Mouse (Mus musculus) hindbrain, embryonic 13.5 days (tissue): ENCODE measurements around the gene Olfr190. TPM values are rescaled to one million over a fixed set of nuclear protein-coding genes. Genes with fewer than 3 reads are reported as not detected.
"Not testable (repeated sequence)": the region's sequence is repeated elsewhere in the genome, so short reads cannot be mapped to it uniquely, and the experiment has no call there.

Experiments used
- ATAC-seq: fragments of 200-750 bp; cut with Nextera tagmentation; 2 replicates; pipeline ENCODE4 v1.8.0; 2017; ENCODE audit warnings: moderate TSS enrichment; ENCODE audit not compliant: low FRiP score
- H3K27ac ChIP-seq: fragments of 300-500 bp; sonication (generic); 2 replicates; pipeline ENCODE4 v1.5.1; 2015; ENCODE audit warnings: inconsistent platforms, mild to moderate bottlenecking, moderate library complexity
- H3K27me3 ChIP-seq: fragments of 300-500 bp; sonication (generic); 2 replicates; pipeline ENCODE4 v1.6.1; 2015; ENCODE audit warnings: mild to moderate bottlenecking, inconsistent platforms
- H3K36me3 ChIP-seq: fragments of 300-500 bp; sonication (generic); 2 replicates; pipeline ENCODE4 v1.6.1; 2015; ENCODE audit warnings: mild to moderate bottlenecking, inconsistent platforms
- H3K4me1 ChIP-seq: fragments of 300-500 bp; sonication (generic); replicated peaks from 2 replicates; pipeline ENCODE4 v1.6.1; 2015; ENCODE audit warnings: inconsistent platforms
- H3K4me2 ChIP-seq: fragments of 300-500 bp; sonication (generic); 2 replicates; pipeline ENCODE4 v1.6.1; 2015; ENCODE audit warnings: inconsistent platforms, mild to moderate bottlenecking, moderate library complexity
- H3K4me3 ChIP-seq: fragments of 300-500 bp; sonication (generic); 2 replicates; pipeline ENCODE4 v1.5.1; 2015; ENCODE audit warnings: mild to moderate bottlenecking, inconsistent platforms
- H3K9ac ChIP-seq: fragments of 300-500 bp; sonication (generic); 2 replicates; pipeline ENCODE4 v1.6.1; 2015; ENCODE audit warnings: mild to moderate bottlenecking, inconsistent platforms
- H3K9me3 ChIP-seq: fragments of 300-500 bp; sonication (generic); 2 replicates; pipeline ENCODE4 v1.6.1; 2016; ENCODE audit warnings: inconsistent platforms
- WGBS: fragments of 180-500 bp; shearing (Covaris S2); methylation state at CpG from one replicate; pipeline ENCODE4 v1.1.7; 2015; 5-methylcytosine and 5-hydroxymethylcytosine counted together
- polyA plus RNA-seq: library from polyadenylated mRNA; unstranded; fragments of >200 nt; fragmentation: Nextera tagmentation; extraction: Ambion mirVana; gene quantifications from 2 replicates; pipeline ENCODE4 v1.2.1, GENCODE M21; 2015

Gene Olfr190
- polyA plus RNA-seq: not detected in 2 replicates

DNA sequence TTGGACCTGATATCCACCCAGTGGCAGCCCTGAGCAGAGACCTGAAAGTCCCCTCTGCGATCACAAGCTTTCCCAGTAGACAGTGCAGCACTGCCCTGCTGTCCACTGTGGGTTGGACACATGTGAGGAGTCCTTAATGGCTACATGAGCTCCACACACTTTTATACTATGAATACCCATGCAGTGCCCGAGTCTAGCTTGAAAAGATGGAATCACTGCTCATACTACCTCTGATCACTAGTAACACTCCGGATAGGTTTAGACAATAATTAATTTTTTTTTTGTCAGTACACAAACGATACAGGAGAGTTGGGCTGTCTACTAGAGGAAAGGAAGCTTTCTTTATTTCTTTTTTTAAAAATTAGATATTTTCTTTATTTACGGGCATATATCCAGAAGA is at the start of gene Olfr190:
Olfr190 (minus strand) TSS at position 101 of the 400 bp plus-strand sequence.
- H3K9me3 ChIP-seq: no peaks in the 10 kb centered on the region
- no peak within 1 kb of the TSS for H3K4me2 ChIP-seq
- ATAC-seq: no peak
- H3K4me3 ChIP-seq: no peak within 1 kb of the TSS
- 93% methylated on average over 5 of the region's 5 CpGs for WGBS
- no peaks in the 10 kb centered on the region for H3K4me1 ChIP-seq
- no peaks in the 10 kb centered on the region for H3K27me3 ChIP-seq
- H3K27ac ChIP-seq: no peak within 1 kb of the TSS
- H3K36me3 ChIP-seq: no peaks in the 10 kb centered on the region
- no peak within 1 kb of the TSS for H3K9ac ChIP-seq

DNA sequence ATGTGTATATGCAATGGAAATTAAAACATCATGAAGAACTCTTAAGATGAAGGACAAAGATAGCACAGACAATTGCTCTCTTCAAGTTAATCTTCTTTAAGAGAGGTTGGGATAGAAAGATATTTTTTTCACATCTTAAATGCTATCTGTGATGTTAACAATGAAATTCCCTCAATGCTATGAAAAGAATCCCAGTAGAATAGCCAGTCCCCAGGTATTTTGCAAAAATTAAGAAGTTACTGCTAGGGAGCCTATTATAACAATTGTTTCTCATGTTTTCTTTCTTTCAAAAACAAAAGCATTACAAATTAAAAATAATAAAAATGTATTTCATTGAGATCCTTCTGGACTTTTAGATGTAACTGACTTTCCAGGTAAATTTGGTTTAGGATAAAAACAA is 43.2 kb upstream of the Olfr190 start, which contains the start of gene Olfr194:
Olfr194 (minus strand) TSS at position 101 of the 400 bp plus-strand sequence.
- Histone ChIP-seq H3K36me3 (no peaks in the 10 kb centered on the region), H3K4me3 (no peak within 1 kb of the TSS)
- no peak for ATAC-seq

GRCm38 (mm10) chr16:59111781-59112180 is 34.0 kb upstream of the Olfr190 start, which contains the start of gene Olfr193:
Gene Olfr193, minus strand, starts transcription at chr16:59111881.
- Histone ChIP-seq H3K27ac (no peak within 1 kb of the TSS), H3K9me3 (no peaks in the 10 kb centered on the region), H3K27me3 (no peaks in the 10 kb centered on the region), H3K4me3 (no peak within 1 kb of the TSS), H3K36me3 (no peaks in the 10 kb centered on the region), H3K9ac (no peak within 1 kb of the TSS), H3K4me2 (no peak within 1 kb of the TSS), H3K4me1 (no peaks in the 10 kb centered on the region)
- no peak for ATAC-seq
- 78% methylated on average over 1 of the region's 1 CpGs for WGBS

More for the DNA sequence above, 43.2 kb upstream of the Olfr190 start, which contains the start of gene Olfr194:
- H3K4me2 ChIP-seq: no peak within 1 kb of the TSS
- H3K9me3 ChIP-seq: no peaks in the 10 kb centered on the region
- no peaks in the 10 kb centered on the region for H3K27me3 ChIP-seq
- H3K9ac ChIP-seq: no peak within 1 kb of the TSS
- H3K4me1 ChIP-seq: no peaks in the 10 kb centered on the region
- no peak within 1 kb of the TSS for H3K27ac ChIP-seq

- WGBS: 70% methylated on average over 5 of the region's 5 CpGs
These were observed 30.7 kb upstream of the Olfr190 start for GRCm38 (mm10) chr16:59108522-59108921.

GRCm38 (mm10) chr16:59105312-59105711 is 27.5 kb upstream of the Olfr190 start:
- Histone ChIP-seq H3K4me2 (no peak overlapping the region), H3K27me3 (no peaks in the 10 kb centered on the region), H3K36me3 (no peaks in the 10 kb centered on the region), H3K9ac (no peak overlapping the region), H3K9me3 (no peaks in the 10 kb centered on the region), H3K4me3 (no peak overlapping the region), H3K27ac (no peak overlapping the region), H3K4me1 (no peaks in the 10 kb centered on the region)
- no peak for ATAC-seq
- 86% methylated on average over 2 of the region's 2 CpGs for WGBS

More at GRCm38 (mm10) chr16:59108522-59108921, 30.7 kb upstream of the Olfr190 start:
- not testable (repeated sequence) for H3K27ac ChIP-seq, H3K4me2 ChIP-seq, H3K27me3 ChIP-seq, H3K4me3 ChIP-seq, ATAC-seq, H3K9ac ChIP-seq, H3K4me1 ChIP-seq, H3K36me3 ChIP-seq, H3K9me3 ChIP-seq

DNA sequence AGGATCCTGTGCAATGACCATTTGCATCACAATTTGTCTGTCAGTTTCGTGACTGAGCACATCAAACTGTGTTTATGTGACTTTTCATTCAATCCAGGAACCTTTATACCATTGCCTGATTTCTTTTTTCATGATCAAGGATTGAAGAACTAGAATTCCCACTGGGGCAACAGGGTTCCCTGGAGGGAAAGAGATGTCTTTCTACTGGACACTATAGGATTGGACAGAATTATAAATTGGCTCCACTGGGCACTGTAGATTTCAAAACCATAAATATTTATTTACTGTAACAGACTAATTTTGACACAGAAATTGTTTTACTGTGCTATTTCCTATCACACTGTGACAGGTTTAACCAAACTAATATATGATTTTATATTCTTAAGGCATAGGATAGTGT is 11.9 kb upstream of the Olfr190 start, which contains the start of gene Olfr191:
Olfr191 (minus strand) TSS at position 101 of the 400 bp plus-strand sequence.
- H3K9me3 ChIP-seq, H3K9ac ChIP-seq, ATAC-seq, H3K4me1 ChIP-seq, H3K27ac ChIP-seq, H3K4me3 ChIP-seq, H3K27me3 ChIP-seq, H3K4me2 ChIP-seq, H3K36me3 ChIP-seq: not testable (repeated sequence)
- 32% methylated on average over 1 of the region's 1 CpGs for WGBS

GRCm38 (mm10) chr16:59081113-59081512 is 3.3 kb upstream of the Olfr190 start:
- not testable (repeated sequence) for H3K4me2 ChIP-seq, H3K9me3 ChIP-seq, ATAC-seq, H3K27me3 ChIP-seq, H3K9ac ChIP-seq, H3K4me3 ChIP-seq, H3K36me3 ChIP-seq, H3K27ac ChIP-seq, H3K4me1 ChIP-seq
- 92% methylated on average over 2 of the region's 2 CpGs for WGBS

GRCm38 (mm10) chr16:59073520-59073919 is 4.3 kb downstream of the Olfr190 start:
- Histone ChIP-seq H3K4me1 (no peaks in the 10 kb centered on the region), H3K27me3 (no peaks in the 10 kb centered on the region), H3K4me2 (no peak overlapping the region), H3K9me3 (no peaks in the 10 kb centered on the region), H3K27ac (no peak overlapping the region), H3K9ac (no peak overlapping the region), H3K36me3 (no peaks in the 10 kb centered on the region), H3K4me3 (no peak overlapping the region)
- ATAC-seq: no peak
- WGBS: 80% methylated on average over 1 of the region's 1 CpGs

GRCm38 (mm10) chr16:59071755-59072154 is 6.0 kb downstream of the Olfr190 start:
- H3K4me3 ChIP-seq: no peak overlapping the region
- no peaks in the 10 kb centered on the region for H3K36me3 ChIP-seq
- H3K27me3 ChIP-seq: no peaks in the 10 kb centered on the region
- H3K4me2 ChIP-seq: no peak overlapping the region
- H3K9me3 ChIP-seq: no peaks in the 10 kb centered on the region
- no peak overlapping the region for H3K9ac ChIP-seq
- no peak overlapping the region for H3K27ac ChIP-seq
- ATAC-seq: no peak
- H3K4me1 ChIP-seq: no peaks in the 10 kb centered on the region

GRCm38 (mm10) chr16:59062411-59062810 is 15.4 kb downstream of the Olfr190 start:
- not testable (repeated sequence) for ATAC-seq, H3K4me3 ChIP-seq, H3K27ac ChIP-seq, H3K9ac ChIP-seq, H3K9me3 ChIP-seq, H3K4me1 ChIP-seq, H3K36me3 ChIP-seq, H3K4me2 ChIP-seq, H3K27me3 ChIP-seq
- 78% methylated on average over 3 of the region's 3 CpGs for WGBS

DNA sequence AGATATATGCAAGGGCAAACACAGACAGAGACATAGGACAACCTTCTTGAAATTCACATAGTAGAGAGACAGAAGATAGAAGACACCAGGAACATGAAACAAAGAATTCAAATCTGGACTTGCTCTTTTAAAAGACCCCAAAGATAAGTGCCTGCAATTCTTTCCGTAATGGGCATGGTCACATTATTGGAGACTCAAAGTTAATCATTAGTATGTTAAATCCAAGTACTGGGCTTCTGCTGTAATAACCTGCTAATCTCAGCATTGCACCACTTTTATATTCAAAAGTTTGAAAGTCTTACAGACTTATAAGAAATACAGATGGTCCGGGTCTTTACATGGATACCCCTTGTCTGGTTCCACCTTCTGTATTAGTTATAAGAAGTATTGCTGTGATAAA is 28.5 kb downstream of the Olfr190 start:
- not testable (repeated sequence) for ATAC-seq, H3K27ac ChIP-seq, H3K9me3 ChIP-seq, H3K36me3 ChIP-seq, H3K4me2 ChIP-seq, H3K9ac ChIP-seq, H3K4me1 ChIP-seq, H3K27me3 ChIP-seq, H3K4me3 ChIP-seq
- WGBS: 96% methylated on average over 2 of the region's 2 CpGs

GRCm38 (mm10) chr16:59048860-59049259 is 28.9 kb downstream of the Olfr190 start:
- ATAC-seq: no peak
- Histone ChIP-seq H3K4me1 (no peaks in the 10 kb centered on the region), H3K4me3 (no peak overlapping the region), H3K9ac (no peak overlapping the region), H3K36me3 (no peaks in the 10 kb centered on the region), H3K27me3 (no peaks in the 10 kb centered on the region), H3K27ac (no peak overlapping the region), H3K9me3 (no peaks in the 10 kb centered on the region), H3K4me2 (no peak overlapping the region)
- 74% methylated on average over 1 of the region's 1 CpGs for WGBS

DNA sequence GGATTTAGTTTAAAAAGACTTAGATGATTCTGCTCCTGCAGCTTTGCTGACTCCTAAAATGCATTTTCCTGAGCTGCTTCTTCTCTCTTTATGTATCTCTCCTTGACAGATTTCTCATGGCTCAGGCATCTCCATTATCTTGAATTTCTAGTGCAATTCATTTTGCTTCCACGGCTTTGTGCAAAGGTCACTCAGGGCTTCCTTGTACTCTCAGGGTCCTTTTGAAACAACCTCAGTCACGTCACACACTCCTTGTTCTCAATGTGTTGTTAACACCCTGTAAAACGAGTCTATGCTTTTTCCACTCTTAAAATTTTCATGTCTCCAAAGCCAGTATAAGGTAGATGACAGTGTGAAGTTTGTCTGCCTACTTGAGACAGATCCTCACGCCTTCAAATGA is 30.2 kb downstream of the Olfr190 start:
- 61% methylated on average over 4 of the region's 4 CpGs for WGBS
- H3K4me1 ChIP-seq: no peaks in the 10 kb centered on the region

More for the DNA sequence above, 30.2 kb downstream of the Olfr190 start:
- H3K27me3 ChIP-seq: no peaks in the 10 kb centered on the region
- H3K4me3 ChIP-seq: no peak overlapping the region
- no peak overlapping the region for H3K9ac ChIP-seq
- no peaks in the 10 kb centered on the region for H3K36me3 ChIP-seq
- no peak overlapping the region for H3K4me2 ChIP-seq
- no peak for ATAC-seq
- no peaks in the 10 kb centered on the region for H3K9me3 ChIP-seq
- H3K27ac ChIP-seq: no peak overlapping the region
